Mouse (Mus musculus): ENCODE results near the gene Eif3d.

DNA sequence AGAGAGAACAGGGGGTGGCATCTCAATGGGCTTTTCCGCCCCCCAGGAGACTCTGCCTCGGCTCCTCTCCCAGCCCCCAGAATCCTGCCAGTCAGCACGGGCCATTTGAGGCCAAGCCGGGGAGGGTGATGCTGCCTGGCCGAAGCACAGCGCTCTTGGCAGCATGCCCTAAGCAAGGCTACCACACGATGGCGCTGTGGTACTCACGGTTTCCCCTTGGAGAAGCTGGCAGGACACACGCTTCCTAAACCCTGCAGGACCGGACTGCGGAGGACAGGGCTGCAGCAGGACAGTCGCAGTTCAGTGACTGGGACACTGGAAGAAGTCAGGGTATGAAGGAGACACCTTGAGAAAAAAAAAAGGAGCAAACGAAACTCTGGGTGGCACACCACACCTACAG, 36.8 kb downstream of the Eif3d start:
- TF ChIP-seq USF1 (IDR thresholded peaks at IDR 0.05; ENCODE audit: low read depth, low read length) (no peak), MAX (IDR thresholded peaks at IDR 0.05; ENCODE audit: low read length) (peak; percentile 75), CTCF (conservative IDR thresholded peaks at IDR 0.05 in 1 of 2, IDR thresholded peaks at IDR 0.05 in 1 of 2; ENCODE audit: low read depth in 2 of 2, low read length in 2 of 2) (peak; percentile 83 to 91), MAFK (IDR thresholded peaks at IDR 0.05; ENCODE audit: insufficient replicate concordance, low read length) (0 out of 2 replicates have a peak, but pooled peaks have one; percentile 15), POLR2A (IDR thresholded peaks at IDR 0.05; ENCODE audit: low read depth, low read length) (no peak), EP300 (IDR thresholded peaks at IDR 0.05; ENCODE audit: low read length) (peak; percentile 26; the same call in 1 of the 2 replicates), POLR2AphosphoS2 (IDR thresholded peaks at IDR 0.05; ENCODE audit: low read depth, low read length) (no peak), PAX5 (IDR thresholded peaks at IDR 0.05; ENCODE audit: low read length) (no peak), NRF1 (IDR thresholded peaks at IDR 0.05; ENCODE audit: low read depth, low read length) (no peak), MAZ (IDR thresholded peaks at IDR 0.05; ENCODE audit: low read depth, low read length) (0 out of 2 replicates have a peak, but pooled peaks have one; percentile 18), ZMIZ1 (IDR thresholded peaks at IDR 0.05; ENCODE audit: low read depth, low read length) (no peak), TBP (conservative IDR thresholded peaks at IDR 0.05; ENCODE audit: low read depth, low read length) (no peak), ETS1 (conservative IDR thresholded peaks at IDR 0.05; ENCODE audit: low read depth, low read length) (no peak), E2F4 (IDR thresholded peaks at IDR 0.05; ENCODE audit: insufficient replicate concordance, low read depth, low read length) (no peak)

Data from CH12.LX (cell line).